Mouse (Mus musculus) cerebellum, postnatal 14 days (tissue): ENCODE results near the gene Zdhhc5.

Experiments used
- DNase-seq, 2 experiments: peaks; one replicate each; pipeline ENCODE4 v3.0.0; 2021; ENCODE audit warnings: mixed read lengths in 2 of 2

Gene Zdhhc5

DNA sequence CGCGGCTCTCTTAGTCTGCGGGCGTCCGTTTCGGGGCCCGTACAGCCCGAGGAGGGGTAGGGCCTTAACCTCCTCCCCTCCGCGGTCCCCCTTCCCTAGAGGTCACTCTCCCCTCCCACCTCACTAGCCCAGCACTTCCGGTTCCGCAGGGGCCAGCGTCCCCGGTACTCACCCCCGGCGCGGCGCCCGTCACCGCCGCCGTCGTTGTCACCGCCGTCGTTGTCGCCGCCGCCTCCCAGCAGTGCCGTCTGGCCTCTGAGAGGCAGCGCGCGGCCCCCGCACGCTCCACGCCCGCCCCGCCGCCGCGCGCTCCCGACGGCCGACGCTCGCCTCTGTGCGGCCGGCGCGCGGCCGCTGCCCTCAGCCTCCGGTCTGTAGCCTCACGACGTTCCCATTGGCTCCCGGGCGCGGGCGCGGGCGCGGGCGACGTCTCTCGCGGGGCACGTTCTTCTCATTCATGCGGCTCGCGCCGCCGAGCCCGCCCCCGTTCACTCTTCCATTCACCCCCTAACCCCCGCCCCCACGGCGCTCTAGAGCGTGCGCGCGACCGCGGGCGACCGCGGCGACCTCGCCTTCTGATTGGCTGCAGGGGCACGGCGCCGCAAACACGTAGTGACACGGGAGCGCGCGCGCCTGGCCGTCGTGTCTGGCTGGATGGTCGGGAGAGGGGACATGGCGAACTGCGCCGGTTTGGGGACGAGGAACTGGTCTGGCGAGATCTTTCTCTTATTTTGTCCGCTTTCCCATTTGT is at the start of gene Zdhhc5:
Gene Zdhhc5, minus strand, starts transcription at position 370 of the 751 bp plus-strand sequence.
- peak; percentile 99 for DNase-seq

DNA sequence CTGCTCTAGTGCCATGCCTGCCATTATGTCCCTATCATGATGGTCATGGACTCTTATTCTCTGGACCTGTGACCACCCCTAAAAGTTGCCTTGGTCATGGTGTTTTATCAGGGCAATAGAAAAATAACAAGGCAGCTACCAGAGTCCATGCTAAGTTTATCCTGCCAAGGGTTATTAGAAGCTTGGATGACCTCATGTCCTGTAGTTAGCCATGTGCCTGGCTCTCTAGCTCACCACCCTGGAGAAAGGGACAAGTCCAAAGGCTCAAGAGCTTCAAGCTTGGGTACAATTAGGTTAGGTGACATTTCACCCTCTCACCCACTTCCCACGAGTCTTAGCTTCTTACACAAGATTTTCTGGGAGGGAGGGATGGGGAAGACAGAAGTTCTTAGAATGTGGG is 47.8 kb upstream of the Zdhhc5 start:
- DNase-seq = no peak

DNA sequence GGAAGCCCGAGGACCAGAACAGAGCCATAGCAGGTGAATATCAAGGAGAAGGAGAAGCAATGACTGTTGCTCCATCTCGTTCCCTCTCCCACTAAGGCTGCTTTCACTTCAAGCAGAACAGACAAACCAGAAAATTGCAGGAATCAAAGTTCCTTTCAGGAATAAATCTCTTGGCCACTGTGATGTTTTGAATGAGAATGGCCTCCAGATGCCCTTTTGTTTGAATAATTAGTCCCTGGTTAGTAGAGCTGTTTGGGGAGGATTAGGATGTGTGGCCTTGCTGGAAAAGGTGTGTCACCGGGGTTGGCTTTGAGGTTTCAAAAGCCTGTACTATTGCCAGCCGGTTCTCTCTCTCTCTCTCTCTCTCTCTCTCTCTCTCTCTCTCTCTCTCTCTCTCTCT is 47.3 kb upstream of the Zdhhc5 start:
- DNase-seq = no peak

DNA sequence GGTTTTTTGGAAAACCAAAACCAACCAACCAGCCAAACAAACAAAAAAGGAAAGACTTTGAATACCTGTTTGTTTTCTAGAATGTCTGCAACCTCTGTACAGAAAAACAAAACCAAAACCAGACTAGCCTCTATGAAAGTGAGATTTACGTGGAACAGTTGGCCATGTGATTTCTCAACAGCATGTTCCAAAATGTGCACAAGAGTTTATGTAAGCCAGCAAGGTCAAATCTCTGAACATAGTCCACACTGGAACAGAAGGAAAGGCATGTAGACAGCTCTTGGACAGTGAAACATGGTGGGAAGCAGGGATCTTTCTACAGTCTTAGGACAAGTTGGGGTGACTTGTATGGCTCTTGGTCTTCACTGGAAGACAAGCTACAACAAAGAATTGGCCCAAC is 46.9 kb upstream of the Zdhhc5 start:
- DNase-seq = no peak

DNA sequence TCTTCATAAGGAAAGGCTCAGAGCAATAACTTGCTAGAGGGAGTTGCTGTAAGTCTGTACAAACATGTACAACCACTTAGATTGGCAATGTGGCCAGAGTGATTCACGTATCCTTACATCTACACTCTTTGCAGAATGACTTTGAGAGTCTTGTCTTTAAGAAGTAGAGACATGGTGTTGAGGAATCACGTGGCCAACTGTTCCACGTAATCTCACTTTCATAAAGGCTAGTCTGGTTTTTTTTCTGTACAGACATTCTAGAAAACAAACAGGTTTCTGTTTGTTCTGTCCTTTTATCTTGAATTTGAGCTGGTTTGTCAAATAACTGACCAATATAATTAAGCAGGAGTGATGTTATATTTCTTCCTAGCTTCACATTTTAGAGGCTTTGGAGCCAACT is 46.3 kb upstream of the Zdhhc5 start:
- DNase-seq = no peak

DNA sequence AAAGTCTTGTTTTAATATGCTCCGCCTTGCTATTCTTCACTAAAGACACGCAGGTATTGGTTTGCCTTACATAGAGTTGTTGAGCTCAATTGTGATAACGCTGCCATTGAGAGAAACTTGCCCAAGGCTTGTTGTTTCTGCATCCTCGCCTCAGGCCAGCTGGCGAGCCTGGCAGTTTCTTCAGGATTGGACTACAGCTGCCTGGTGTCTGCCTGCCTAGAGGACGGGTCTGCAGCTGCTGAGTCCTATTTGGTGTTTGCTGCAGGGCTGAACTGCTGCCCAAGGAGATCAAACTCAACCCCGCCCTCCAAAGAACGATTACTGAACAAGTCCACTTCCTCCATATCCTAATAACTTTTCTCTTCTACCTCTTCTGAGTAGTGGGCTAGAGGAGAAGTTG is 45.8 kb upstream of the Zdhhc5 start:
- DNase-seq = no peak

DNA sequence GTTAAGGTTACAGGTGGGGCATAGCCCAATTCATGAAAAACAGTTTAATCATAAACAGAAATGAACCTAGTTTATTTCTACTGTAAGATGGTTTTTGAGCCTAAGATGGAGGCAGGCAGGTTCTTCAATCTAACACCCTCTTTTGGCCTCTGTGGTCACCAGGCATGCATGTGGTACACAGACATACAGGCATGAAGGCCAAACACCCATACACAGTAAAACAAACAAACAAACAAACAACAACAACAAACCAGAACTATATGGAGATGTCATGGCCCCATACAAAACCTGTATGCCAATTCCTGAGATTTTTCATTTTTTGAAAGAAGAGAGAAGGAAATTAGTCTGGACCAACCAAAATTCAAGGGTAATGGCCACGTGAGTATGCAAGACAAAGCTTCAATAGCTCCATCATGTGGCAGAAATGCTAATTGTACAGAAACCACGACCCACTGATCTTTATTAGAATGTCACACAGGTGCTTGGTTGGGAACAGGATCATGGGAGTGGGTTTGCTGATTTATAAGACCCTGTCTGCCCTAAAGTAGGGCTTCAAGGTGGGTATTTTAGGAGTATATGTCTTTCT is 43.7 kb upstream of the Zdhhc5 start:
- DNase-seq = peak; percentile 75 to 81

DNA sequence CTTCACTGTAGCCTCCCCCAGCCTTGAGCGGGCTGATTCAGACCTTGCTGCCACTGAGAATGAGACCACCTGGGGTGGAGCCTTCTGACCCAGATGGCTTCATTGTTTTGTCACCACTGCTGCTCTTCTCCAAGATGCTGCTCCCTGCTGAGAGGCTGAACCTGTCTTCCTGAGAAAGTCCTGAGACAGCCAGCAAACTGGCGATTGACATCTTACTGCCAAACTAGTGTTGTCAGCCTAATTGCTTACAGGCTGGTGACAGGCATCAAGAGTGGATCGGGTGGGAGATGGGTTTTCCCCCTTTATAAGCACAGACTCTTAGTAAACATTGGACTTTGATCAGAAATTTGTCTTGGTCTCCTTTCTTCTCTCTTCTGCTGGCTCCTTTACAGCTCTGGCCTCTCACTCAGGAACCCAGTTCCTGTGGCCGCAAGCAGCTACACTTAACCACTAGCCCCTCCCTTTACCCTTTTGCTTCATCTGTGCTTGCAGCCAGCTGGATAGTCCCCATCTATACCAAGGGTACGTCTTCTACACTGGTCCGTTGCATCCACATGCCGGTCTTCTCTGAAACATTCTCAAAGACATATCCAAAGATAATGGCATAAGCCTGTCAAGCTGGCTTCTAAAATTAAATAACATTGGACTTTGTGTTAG is 42.2 kb upstream of the Zdhhc5 start:
- DNase-seq = no peak

DNA sequence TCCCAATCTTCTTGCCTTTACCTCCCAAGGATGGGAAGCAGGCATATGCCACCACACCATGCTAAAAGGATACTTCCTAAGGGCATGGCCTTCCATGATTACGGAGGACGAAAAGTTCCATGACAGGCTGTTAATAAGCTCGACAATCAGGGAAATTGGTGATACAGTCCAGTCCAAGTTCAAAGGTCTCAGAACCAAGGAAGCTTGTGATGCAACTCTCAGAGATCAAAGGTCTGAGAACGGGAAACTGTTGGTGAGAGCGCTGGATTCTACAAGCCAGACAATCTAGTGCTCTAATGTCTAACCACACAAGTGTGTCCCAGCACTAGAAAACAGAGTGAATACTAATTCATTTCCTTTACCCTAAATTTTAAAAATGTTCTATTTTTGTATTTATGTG is 41.3 kb upstream of the Zdhhc5 start:
- no peak for DNase-seq

DNA sequence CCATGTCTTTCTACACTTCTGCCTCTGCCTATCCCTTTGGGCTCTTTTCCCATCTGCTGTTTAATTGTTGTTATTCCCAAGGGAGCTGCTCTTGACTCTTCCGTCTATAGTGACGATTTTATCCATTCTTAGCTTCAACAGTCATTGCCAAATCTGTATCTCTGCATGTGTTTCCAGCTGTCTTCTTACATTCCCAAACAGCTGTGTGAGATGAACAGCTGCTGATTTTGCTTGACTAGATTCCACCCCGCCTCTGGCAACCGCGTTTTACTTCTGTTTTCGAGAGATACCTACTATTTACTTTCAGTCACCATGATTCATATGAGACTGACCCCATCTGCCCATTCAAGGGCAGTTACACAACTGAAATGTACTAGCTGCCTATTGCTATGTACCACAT is 35.1 kb upstream of the Zdhhc5 start:
- no peak for DNase-seq

DNA sequence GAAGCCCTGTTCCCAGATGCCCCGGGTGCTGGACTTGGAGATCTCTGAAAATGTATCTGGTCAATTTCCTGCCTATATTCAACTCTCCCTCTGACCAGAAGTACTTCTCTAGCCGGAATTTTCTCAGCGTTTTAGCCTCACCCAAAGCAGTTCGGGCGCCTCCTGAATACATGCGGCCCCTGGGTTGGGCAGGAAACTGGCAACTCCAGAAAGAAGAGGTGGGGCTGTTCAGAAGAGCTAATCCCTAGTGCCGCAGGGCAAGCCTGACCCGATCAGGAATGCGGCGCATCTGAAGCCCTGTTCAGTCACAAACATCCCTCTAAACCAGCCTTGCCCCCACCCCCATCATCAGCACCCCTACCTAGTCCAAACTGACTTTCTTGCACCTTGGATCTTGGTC is 29.1 kb upstream of the Zdhhc5 start:
- DNase-seq = peak in 1 of 2 experiments; percentile 31

DNA sequence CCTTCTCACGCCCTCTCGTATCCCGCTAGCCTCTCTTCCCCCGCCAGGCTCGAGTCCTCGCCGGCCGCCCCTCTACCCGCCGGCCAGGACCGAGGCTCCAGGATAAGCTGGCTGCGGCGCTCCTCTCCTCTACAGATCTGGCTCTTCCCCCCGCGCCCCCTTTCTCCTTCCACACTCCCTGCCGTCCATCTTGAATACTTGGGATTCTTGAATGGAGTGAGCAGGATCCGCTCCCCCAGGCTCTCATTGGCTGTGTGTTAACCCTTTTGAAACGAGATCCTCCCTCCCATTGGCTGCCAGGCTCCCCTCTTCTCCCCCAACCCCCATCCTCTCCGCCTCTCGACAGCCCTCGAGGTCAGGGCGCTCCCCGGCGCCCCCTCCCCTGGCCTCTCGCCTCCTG is 28.6 kb upstream of the Zdhhc5 start, which contains the start of gene Gm19426:
Gene Gm19426, minus strand, starts transcription at position 95 of the 400 bp plus-strand sequence.
- DNase-seq = peak; percentile 84 to 86

DNA sequence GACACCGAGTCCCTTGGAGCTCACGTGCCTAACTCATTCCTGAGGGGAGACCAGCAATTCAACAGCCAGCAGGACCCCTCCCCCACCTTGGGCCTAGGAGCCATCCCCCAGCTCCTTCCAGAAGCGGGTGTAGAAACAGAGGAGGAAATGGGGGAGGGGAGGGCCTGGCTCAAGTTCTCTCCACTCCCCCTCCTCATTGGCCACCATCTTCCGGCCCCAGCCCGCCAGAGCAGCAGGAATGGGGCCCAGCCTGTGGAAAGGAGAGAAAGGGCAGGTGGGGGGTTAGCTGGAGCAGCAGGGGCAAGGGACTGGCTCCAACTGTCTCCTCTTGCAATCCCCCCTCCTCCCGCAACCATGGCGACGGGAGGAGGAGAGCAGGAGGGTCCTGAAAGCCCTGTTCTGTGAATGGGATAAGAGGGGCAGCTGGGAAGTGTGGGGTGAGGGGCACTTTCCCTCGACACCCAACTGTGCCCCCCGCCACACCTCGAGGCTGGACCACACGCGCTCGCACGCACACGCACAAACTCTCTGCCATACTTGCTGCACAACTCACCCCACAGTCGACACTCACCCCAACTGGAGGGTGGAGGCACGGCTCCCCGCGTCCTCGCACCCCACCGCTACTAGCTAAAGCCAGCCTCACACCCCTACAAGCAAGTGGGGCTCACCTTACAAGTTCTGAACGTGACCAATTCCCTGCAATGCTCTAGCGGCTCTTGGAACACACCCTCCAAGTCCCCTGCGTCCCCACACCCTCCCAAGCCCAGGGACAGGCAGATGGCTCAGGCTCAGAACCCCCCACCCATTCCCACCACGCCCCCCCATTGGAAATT is 27.7 kb upstream of the Zdhhc5 start:
- DNase-seq = peak; percentile 63 to 75

DNA sequence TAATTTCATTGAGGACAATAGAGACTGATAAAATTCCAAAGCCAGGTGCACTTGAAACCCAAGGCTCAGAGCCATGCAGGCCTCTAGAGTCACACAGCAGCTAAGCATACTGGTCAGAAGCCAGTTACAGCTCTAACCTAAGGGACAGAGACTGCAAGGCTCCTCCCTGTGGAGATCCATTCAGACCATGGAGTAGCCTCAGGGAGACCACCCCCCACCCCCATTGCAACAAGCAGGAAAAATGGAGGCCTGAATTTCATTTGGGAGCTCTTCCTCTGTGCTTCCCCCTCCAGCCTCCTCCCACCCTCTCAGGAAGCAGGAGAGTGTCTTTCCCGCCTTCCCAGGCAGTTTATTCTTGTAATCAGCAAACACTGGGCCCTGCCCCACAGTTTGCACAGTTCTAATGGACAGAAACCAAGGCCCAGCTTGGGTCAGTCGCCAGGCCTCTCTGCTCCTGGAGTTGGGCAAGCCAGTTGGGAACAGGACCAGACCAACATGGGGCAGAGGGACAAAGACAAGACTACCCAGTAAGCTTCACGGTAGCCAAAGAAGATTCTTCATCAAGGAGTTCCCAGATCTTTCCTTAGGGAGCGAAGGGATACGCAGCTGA is 27.0 kb upstream of the Zdhhc5 start:
- DNase-seq = no peak

DNA sequence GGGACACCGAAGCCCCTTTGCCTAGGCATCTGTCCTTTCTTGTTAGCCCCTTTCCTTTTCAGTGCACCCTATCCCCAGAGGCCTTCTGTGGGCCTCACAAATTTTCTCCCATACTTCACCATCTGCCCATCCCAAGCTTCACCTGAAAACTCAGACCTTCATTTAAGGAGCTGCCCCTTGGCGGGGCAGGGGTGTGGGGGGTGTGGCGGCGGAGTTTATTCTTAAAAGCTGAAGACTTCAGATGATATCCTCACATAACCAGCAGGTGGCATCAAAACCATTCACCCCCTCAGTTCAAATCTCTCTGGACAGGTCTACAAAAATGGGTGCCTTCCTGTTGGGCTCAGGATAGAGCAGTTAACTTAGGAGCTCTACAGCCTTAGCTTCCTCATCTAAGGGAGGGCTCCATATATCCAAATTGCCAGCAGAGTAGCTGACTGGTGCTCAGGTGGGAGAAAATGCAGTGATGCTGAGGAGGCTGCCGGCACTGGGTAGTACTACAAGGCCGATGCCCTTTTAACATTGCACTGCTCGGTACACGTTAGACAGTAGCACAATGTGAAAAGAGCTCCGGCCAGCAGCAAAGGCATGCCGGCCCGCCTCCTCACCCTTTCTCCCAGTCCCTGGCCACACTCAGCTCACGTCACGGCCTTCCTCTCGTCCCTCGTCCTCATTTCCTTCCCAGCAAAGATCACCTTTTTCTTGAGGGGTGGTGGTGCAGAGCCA is 25.8 kb upstream of the Zdhhc5 start:
- peak; percentile 18 to 29 for DNase-seq

DNA sequence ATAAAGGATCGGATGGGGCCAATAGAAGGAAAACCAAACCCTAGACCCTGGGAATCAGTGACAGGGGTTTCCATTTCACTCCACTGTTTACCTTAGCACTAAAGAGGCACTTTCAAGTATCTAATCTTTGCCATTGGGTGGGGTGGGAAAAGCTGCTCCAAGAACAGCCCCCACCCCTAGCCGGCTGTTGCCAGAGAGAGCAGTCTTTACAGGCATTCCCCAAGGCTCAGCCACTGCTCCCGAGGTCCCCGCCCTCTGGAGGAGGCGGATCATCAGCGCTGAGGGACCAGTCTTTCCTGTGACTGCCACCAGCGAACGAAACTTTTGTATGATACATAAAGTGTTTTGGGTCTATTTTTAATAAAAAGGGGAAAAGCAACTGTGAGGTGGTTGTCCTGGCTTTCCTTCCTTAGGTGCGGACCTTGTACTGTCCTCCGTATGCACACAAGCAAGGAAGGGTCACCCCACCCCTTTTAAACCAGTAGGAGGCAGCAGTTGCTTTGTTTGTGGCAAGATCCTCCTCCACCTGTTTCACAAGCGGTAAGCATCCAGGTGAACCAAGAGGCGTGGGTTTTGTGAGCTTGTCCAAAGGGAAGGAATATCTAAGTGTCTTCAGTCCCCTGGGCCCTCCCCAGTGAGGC is 23.4 kb upstream of the Zdhhc5 start:
- DNase-seq = peak; percentile 52 to 68

DNA sequence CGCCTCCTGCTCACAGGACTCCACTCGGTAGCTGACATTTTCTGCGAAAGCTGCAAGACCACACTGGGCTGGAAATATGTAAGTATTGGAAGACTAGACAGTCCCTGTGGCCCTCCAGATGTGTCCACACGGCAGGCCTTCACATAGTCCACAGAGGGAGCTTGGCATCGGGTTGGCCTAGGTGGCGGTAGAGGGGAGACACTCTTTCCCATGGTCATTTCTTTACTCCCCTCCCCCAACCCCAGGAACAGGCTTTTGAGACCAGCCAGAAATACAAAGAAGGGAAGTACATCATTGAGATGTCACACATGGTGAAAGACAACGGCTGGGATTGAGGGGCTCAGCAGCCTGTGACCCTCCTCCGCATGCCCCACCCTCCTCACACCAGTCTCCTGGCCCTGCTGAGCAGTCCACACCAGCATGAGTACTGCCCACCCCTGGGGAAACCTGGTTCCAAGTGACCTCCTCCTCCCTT is 22.5 kb upstream of the Zdhhc5 start:
- DNase-seq = peak; percentile 31 to 50

DNA sequence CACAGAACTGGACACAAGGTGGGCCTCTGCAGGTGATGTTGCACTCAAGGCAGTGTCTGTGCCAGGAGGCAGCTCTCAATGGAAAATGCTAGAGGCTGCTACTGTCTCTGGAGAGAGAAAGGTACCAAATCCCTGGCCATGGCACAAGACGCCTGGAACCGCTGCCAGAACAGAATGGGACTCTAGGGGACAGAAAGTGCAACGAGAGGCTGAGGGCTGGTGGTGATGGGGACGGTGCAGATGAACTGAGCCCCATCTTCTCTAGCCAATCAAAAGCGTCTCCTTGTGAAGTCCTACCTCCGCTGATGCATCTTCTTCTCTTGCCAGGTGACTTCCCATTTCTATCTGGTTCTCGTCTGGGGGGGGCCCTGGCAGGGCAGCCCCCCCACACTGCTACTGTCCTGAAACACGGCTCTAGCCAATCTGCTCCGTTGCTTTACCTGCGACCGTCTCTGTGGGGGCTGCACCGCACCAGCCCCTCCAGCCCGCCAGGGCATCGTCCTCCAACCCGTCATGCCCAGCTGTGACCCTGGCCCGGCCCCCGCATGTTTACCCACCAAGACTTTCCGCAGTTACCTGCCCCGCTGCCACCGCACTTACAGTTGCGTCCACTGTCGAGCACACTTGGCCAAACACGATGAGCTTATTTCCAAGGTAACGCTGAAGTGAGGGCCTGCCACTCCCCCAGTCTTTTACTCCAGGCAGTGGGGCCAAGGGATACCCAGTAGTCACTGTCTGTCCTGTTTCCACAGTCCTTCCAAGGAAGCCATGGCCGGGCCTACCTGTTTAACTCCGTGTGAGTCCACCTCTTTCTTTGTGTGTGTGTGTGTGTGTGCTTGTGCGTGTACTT is 21.6 kb upstream of the Zdhhc5 start:
- DNase-seq = peak; percentile 43 to 53

DNA sequence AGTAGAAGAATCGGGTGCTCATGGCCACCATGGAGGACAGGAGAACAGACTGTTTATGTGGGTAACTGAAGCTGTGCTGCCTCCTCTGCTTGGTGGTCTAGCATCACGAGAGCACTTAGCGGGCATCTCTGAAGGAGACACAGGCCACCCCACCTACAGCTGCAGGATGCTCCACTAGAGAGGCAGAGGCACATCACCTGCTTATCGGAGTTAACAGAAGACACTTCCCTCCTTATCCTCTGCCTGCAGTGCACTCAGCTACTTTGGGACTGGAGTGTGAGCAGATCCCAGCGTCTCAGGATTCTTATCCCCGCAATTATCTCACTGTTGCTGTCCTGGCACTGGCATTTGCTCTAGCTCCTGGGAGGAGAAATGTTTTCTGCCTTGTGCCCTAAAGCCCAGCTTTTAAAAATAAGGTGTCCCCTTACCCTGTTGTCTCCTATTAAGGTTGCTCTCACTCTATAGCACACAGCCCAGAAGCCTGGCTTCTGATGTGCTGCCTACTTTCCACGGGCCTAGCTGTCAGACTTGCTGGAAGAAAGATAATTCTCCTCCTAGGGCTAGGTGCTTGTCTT is 20.5 kb upstream of the Zdhhc5 start:
- peak; percentile 20 to 24 for DNase-seq

DNA sequence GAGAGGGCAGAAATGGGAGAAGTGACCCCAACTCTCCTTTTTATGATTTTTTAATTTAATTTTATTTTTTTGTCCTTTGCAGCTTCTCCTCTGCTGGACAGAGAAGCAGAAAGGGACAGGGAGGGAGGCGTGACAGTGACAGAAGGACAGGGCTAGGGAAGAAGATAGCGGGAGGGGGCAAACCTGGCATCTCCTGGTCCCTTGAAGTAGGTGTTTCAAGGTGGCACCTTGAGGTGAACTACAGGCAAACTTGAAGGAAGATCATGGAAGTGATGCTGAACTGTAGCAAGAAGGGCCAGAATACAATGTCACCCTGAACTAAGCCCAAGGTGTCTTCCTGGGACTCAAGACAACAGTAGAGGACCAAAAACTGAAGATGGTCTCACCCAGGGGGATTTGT is 19.9 kb upstream of the Zdhhc5 start:
- DNase-seq = peak in 1 of 2 experiments; percentile 39
